Mouse (Mus musculus): ENCODE measurements around the gene Neb. TPM values are rescaled to one million over a fixed set of nuclear protein-coding genes. Genes with fewer than 3 reads are reported as not detected.
A peak's percentile ranks its signal among the peaks of the same experiment; 100 is the strongest.

Neb gene
- total RNA-seq (2012; rRNA removed), result 0.12 and 0.39 TPM in 2 replicates
- under 1 TPM in 1 of 2 experiments, not detected in 1; 0.70 TPM for polyA plus RNA-seq (2012; ENCODE audit: insufficient read depth in 1 of 2, insufficient read length in 2 of 2, low read depth in 1 of 2, low replicate concordance in 2 of 2, missing spikeins in 1 of 2)

GRCm38 (mm10) chr2:52378448-52378804, at the start of gene Neb:
Gene Neb (minus strand): TSS chr2:52378474.
- peak within 1 kb of the TSS; percentile 57 for H3K9ac ChIP-seq (ENCODE audit: control insufficient read depth, low read depth, low read length, poor library complexity, severe bottlenecking)
- H3K27me3 ChIP-seq (ENCODE audit: control insufficient read depth in 1 of 2, insufficient read depth in 2 of 2, low read length in 2 of 2), result no peaks in the 10 kb centered on the region; a peak in 1 of 4 replicates
- peak within 1 kb of the TSS; percentile 74 for H3K27ac ChIP-seq (ENCODE audit: control insufficient read depth, low read depth, low read length)
- TF ChIP-seq SMC3 (IDR thresholded peaks at IDR 0.05; ENCODE audit: low read depth, low read length) (no peak), TBP (IDR thresholded peaks at IDR 0.05; ENCODE audit: low read depth, low read length) (0 out of 2 replicates have a peak, but pooled peaks have one; percentile 21), EP300 (IDR thresholded peaks at IDR 0.05; ENCODE audit: low read depth in 1 of 2, low read length in 2 of 2) (no peak), MXI1 (IDR thresholded peaks at IDR 0.05; ENCODE audit: low read depth, low read length) (no peak), SIN3A (IDR thresholded peaks at IDR 0.05; ENCODE audit: low read length) (no peak; the same call in 1 of the 2 replicates), BHLHE40 (IDR thresholded peaks at IDR 0.05; ENCODE audit: borderline replicate concordance, low read depth, low read length) (no peak), ZC3H11A (IDR thresholded peaks at IDR 0.05; ENCODE audit: low read depth, low read length) (no peak), MYC (IDR thresholded peaks at IDR 0.05; ENCODE audit: low read depth, low read length) (peak; percentile 37), MAFK (IDR thresholded peaks at IDR 0.05; ENCODE audit: borderline replicate concordance, low read depth, low read length) (no peak), POLR2A (IDR thresholded peaks at IDR 0.05; ENCODE audit: control insufficient read depth in 1 of 2, insufficient read depth in 1 of 2, low read depth in 1 of 2, low read length in 2 of 2, poor library complexity in 1 of 2) (peak; percentile 32 to 62; a peak in 2 of 4 replicates), NELFE (IDR thresholded peaks at IDR 0.05; ENCODE audit: low read depth, low read length) (no peak; the same call in 1 of the 2 replicates)
- H3K36me3 ChIP-seq (ENCODE audit: control insufficient read depth in 1 of 2, insufficient read depth in 2 of 2, low read length in 2 of 2), result peaks cover 0 to 2% of the 10 kb centered on the region in 2 experiments; a peak in 2 of 4 replicates
- peak; percentile 95 for DNase-seq (ENCODE audit: low read depth, low spot score)
- H3K4me1 ChIP-seq (ENCODE audit: control insufficient read depth in 1 of 2, insufficient read depth in 2 of 2, low read length in 2 of 2), result no peaks in the 10 kb centered on the region; a peak in 2 of 4 replicates
- no peaks in the 10 kb centered on the region for H3K79me2 ChIP-seq (ENCODE audit: control insufficient read depth, insufficient read depth, low read length, poor library complexity)
- H3K9me3 ChIP-seq (replicated peaks; ENCODE audit: insufficient read depth, low read length), result no peaks in the 10 kb centered on the region
- H3K4me3 ChIP-seq (ENCODE audit: control insufficient read depth in 1 of 2, insufficient read depth in 1 of 2, low read depth in 2 of 2, low read length in 2 of 2), result peak within 1 kb of the TSS; percentile 69 to 82

- peaks cover 0 to 4% of the 10 kb centered on the region in 2 experiments; a peak in 3 of 4 replicates for H3K4me1 ChIP-seq (ENCODE audit: control insufficient read depth in 1 of 2, insufficient read depth in 2 of 2, low read length in 2 of 2)
- H3K27ac ChIP-seq (ENCODE audit: control insufficient read depth, low read depth, low read length), result no peak overlapping the region
- H3K79me2 ChIP-seq (ENCODE audit: control insufficient read depth, insufficient read depth, low read length, poor library complexity), result peaks cover 22% of the 10 kb centered on the region
- H3K4me3 ChIP-seq (ENCODE audit: control insufficient read depth in 1 of 2, insufficient read depth in 1 of 2, low read depth in 2 of 2, low read length in 2 of 2), result no peak overlapping the region
- TF ChIP-seq MAX (IDR thresholded peaks at IDR 0.05; ENCODE audit: low read length) (no peak), MAFK (IDR thresholded peaks at IDR 0.05; ENCODE audit: borderline replicate concordance, low read depth, low read length) (peak; percentile 53; the same call in 1 of the 2 replicates)
- H3K9me3 ChIP-seq (replicated peaks; ENCODE audit: insufficient read depth, low read length), result no peaks in the 10 kb centered on the region
- no peak overlapping the region for H3K9ac ChIP-seq (ENCODE audit: control insufficient read depth, low read depth, low read length, poor library complexity, severe bottlenecking)
- peaks cover 0 to 8% of the 10 kb centered on the region in 2 experiments; a peak in 2 of 4 replicates for H3K36me3 ChIP-seq (ENCODE audit: control insufficient read depth in 1 of 2, insufficient read depth in 2 of 2, low read length in 2 of 2)
- no peak for DNase-seq (ENCODE audit: low read depth, low spot score)
- peaks cover 0 to 4% of the 10 kb centered on the region in 2 experiments; a peak in 2 of 4 replicates for H3K27me3 ChIP-seq (ENCODE audit: control insufficient read depth in 1 of 2, insufficient read depth in 2 of 2, low read length in 2 of 2)
These were observed 49.1 kb upstream of the Neb start for GRCm38 (mm10) chr2:52427383-52427782.

- no peak for DNase-seq (ENCODE audit: low read depth, low spot score)
- Histone ChIP-seq H3K9ac (ENCODE audit: control insufficient read depth, low read depth, low read length, poor library complexity, severe bottlenecking) (no peak overlapping the region), H3K36me3 (ENCODE audit: control insufficient read depth in 1 of 2, insufficient read depth in 2 of 2, low read length in 2 of 2) (peaks cover 0 to 9% of the 10 kb centered on the region in 2 experiments; a peak in 2 of 4 replicates), H3K27me3 (ENCODE audit: control insufficient read depth in 1 of 2, insufficient read depth in 2 of 2, low read length in 2 of 2) (peaks cover 0 to 4% of the 10 kb centered on the region in 2 experiments; a peak in 2 of 4 replicates), H3K79me2 (ENCODE audit: control insufficient read depth, insufficient read depth, low read length, poor library complexity) (peaks cover 34% of the 10 kb centered on the region), H3K4me3 (ENCODE audit: control insufficient read depth in 1 of 2, insufficient read depth in 1 of 2, low read depth in 2 of 2, low read length in 2 of 2) (no peak overlapping the region), H3K4me1 (ENCODE audit: control insufficient read depth in 1 of 2, insufficient read depth in 2 of 2, low read length in 2 of 2) (peaks cover 0 to 8% of the 10 kb centered on the region in 2 experiments; a peak in 3 of 4 replicates), H3K9me3 (replicated peaks; ENCODE audit: insufficient read depth, low read length) (no peaks in the 10 kb centered on the region), H3K27ac (ENCODE audit: control insufficient read depth, low read depth, low read length) (no peak overlapping the region)
- TF ChIP-seq USF2 (IDR thresholded peaks at IDR 0.05; ENCODE audit: borderline replicate concordance in 1 of 2, insufficient read depth in 1 of 2, low read depth in 1 of 2, low read length in 2 of 2) (no peak), KAT2A (conservative IDR thresholded peaks at IDR 0.05; ENCODE audit: low read depth, low read length) (no peak), TAL1 (IDR thresholded peaks at IDR 0.05; ENCODE audit: low read length) (no peak), NRF1 (IDR thresholded peaks at IDR 0.05; ENCODE audit: insufficient read depth, low read depth, low read length, poor library complexity, severe bottlenecking) (no peak), RAD21 (IDR thresholded peaks at IDR 0.05; ENCODE audit: low read depth, low read length) (no peak), POLR2A (IDR thresholded peaks at IDR 0.05; ENCODE audit: control insufficient read depth in 1 of 2, insufficient read depth in 1 of 2, low read depth in 1 of 2, low read length in 2 of 2, poor library complexity in 1 of 2) (no peak), SMC3 (IDR thresholded peaks at IDR 0.05; ENCODE audit: low read depth, low read length) (no peak), GATA1 (IDR thresholded peaks at IDR 0.05; ENCODE audit: low read depth, low read length) (no peak), NELFE (IDR thresholded peaks at IDR 0.05; ENCODE audit: low read depth, low read length) (no peak), MXI1 (IDR thresholded peaks at IDR 0.05; ENCODE audit: low read depth, low read length) (no peak), HCFC1 (IDR thresholded peaks at IDR 0.05; ENCODE audit: low read depth, low read length) (no peak), UBTF (IDR thresholded peaks at IDR 0.05; ENCODE audit: borderline replicate concordance, insufficient read depth, low read depth, low read length) (no peak), RCOR1 (IDR thresholded peaks at IDR 0.05; ENCODE audit: low read depth, low read length) (no peak), ZKSCAN1 (IDR thresholded peaks at IDR 0.05; ENCODE audit: low read depth, low read length) (no peak), JUND (IDR thresholded peaks at IDR 0.05; ENCODE audit: low read depth, low read length) (no peak), ZMIZ1 (IDR thresholded peaks at IDR 0.05; ENCODE audit: low read depth, low read length) (no peak)
These were observed 47.8 kb upstream of the Neb start for GRCm38 (mm10) chr2:52426041-52426440.

Measured in MEL (cell line).